Mouse (Mus musculus) myocyte (in vitro differentiated cells): ENCODE data around the gene Sdccag8.

Experiments
- E2F4 ChIP-seq: IDR thresholded peaks from one replicate; pipeline ENCODE4 v1.6.1; 2011; ENCODE audit warnings: mild to moderate bottlenecking, control low read depth, moderate library complexity; ENCODE audit not compliant: insufficient read depth
- MYOD1 ChIP-seq, 3 experiments: IDR thresholded peaks; one replicate each; pipeline ENCODE4 v1.6.1; 2011; ENCODE audit warnings: control low read depth in 2 of 3, low read depth in 2 of 3, mild to moderate bottlenecking in 2 of 3, moderate library complexity in 1 of 3; ENCODE audit not compliant: insufficient read length in 2 of 3, control insufficient read depth in 1 of 3
- POLR2A ChIP-seq: IDR thresholded peaks from one replicate; pipeline ENCODE4 v1.6.1; 2011; ENCODE audit warnings: low read depth, mild to moderate bottlenecking, control low read depth, moderate library complexity; ENCODE audit not compliant: insufficient read length
- POLR2AphosphoS2 ChIP-seq: IDR thresholded peaks from one replicate; pipeline ENCODE4 v1.6.1; 2011; ENCODE audit warnings: low read depth, control low read depth; ENCODE audit not compliant: insufficient read length
- REST ChIP-seq: IDR thresholded peaks from one replicate; pipeline ENCODE4 v1.6.1; 2011; ENCODE audit warnings: mild to moderate bottlenecking, control low read depth, moderate library complexity; ENCODE audit not compliant: insufficient read depth, insufficient read length
- TCF12 ChIP-seq: IDR thresholded peaks from one replicate; pipeline ENCODE4 v1.6.1; 2011; ENCODE audit warnings: mild to moderate bottlenecking, control low read depth; ENCODE audit not compliant: poor library complexity, insufficient read depth, severe bottlenecking
- USF1 ChIP-seq: IDR thresholded peaks from one replicate; pipeline ENCODE4 v1.6.1; 2011; ENCODE audit warnings: low read depth, mild to moderate bottlenecking, control low read depth, moderate library complexity

- TF ChIP-seq USF1 = no peak
- TF ChIP-seq POLR2A = no peak
- no peak for TF ChIP-seq POLR2AphosphoS2
- no peak for TF ChIP-seq E2F4
- no peak for TF ChIP-seq TCF12
- no peak for TF ChIP-seq MYOD1 (IDR thresholded peaks at IDR 0.05; ENCODE audit: control insufficient read depth in 1 of 3, insufficient read length in 2 of 3, low read depth in 2 of 3)
- no peak for TF ChIP-seq REST
Measured at GRCm38 (mm10) chr1:177039093-177039674, 224.7 kb downstream of the Sdccag8 start.
